Mouse (Mus musculus) neural tube, embryonic 15.5 days (tissue): ENCODE measurements around the gene Fam133b. TPM values are rescaled to one million over a fixed set of nuclear protein-coding genes. Genes with fewer than 3 reads are reported as not detected.

Experiments used
- ATAC-seq: fragments of 200-750 bp; cut with Nextera tagmentation; 2 replicates; pipeline ENCODE4 v1.8.0; 2017; ENCODE audit warnings: mild to moderate bottlenecking, moderate TSS enrichment, moderate library complexity; ENCODE audit not compliant: low FRiP score
- H3K27ac ChIP-seq: fragments of 300-500 bp; sonication (generic); replicated peaks from 2 replicates; pipeline ENCODE4 v1.5.1; 2015; ENCODE audit warnings: mild to moderate bottlenecking, inconsistent platforms
- H3K27me3 ChIP-seq: fragments of 300-500 bp; sonication (generic); replicated peaks from 2 replicates; pipeline ENCODE4 v1.6.1; 2015; ENCODE audit warnings: inconsistent platforms
- H3K36me3 ChIP-seq: fragments of 300-500 bp; sonication (generic); 2 replicates; pipeline ENCODE4 v1.6.1; 2015; ENCODE audit warnings: inconsistent platforms
- H3K4me1 ChIP-seq: fragments of 300-500 bp; sonication (generic); 2 replicates; pipeline ENCODE4 v1.6.1; 2015; ENCODE audit warnings: inconsistent platforms
- H3K4me2 ChIP-seq: fragments of 300-500 bp; sonication (generic); 2 replicates; pipeline ENCODE4 v1.6.1; 2015; ENCODE audit warnings: inconsistent platforms, mild to moderate bottlenecking, moderate library complexity
- H3K4me3 ChIP-seq: fragments of 300-500 bp; sonication (generic); replicated peaks from 2 replicates; pipeline ENCODE4 v1.5.1; 2015; ENCODE audit warnings: mild to moderate bottlenecking, inconsistent platforms
- H3K9ac ChIP-seq: fragments of 300-500 bp; sonication (generic); replicated peaks from 2 replicates; pipeline ENCODE4 v1.6.1; 2015; ENCODE audit warnings: mild to moderate bottlenecking, inconsistent platforms
- H3K9me3 ChIP-seq: fragments of 300-500 bp; sonication (generic); replicated peaks from 2 replicates; pipeline ENCODE4 v1.6.1; 2016; ENCODE audit warnings: inconsistent platforms
- WGBS: fragments of 180-500 bp; shearing (Covaris S2); methylation state at CpG from one replicate; pipeline ENCODE4 v1.1.7; 2015; ENCODE audit warnings: mixed read lengths; 5-methylcytosine and 5-hydroxymethylcytosine counted together
- polyA plus RNA-seq: library from polyadenylated mRNA; unstranded; fragments of >200 nt; fragmentation: Nextera tagmentation; extraction: Ambion mirVana; gene quantifications from 2 replicates; pipeline ENCODE4 v1.2.1, GENCODE M21; 2015

The Fam133b gene
- polyA plus RNA-seq, result 21.9 and 23.6 TPM in 2 replicates

DNA sequence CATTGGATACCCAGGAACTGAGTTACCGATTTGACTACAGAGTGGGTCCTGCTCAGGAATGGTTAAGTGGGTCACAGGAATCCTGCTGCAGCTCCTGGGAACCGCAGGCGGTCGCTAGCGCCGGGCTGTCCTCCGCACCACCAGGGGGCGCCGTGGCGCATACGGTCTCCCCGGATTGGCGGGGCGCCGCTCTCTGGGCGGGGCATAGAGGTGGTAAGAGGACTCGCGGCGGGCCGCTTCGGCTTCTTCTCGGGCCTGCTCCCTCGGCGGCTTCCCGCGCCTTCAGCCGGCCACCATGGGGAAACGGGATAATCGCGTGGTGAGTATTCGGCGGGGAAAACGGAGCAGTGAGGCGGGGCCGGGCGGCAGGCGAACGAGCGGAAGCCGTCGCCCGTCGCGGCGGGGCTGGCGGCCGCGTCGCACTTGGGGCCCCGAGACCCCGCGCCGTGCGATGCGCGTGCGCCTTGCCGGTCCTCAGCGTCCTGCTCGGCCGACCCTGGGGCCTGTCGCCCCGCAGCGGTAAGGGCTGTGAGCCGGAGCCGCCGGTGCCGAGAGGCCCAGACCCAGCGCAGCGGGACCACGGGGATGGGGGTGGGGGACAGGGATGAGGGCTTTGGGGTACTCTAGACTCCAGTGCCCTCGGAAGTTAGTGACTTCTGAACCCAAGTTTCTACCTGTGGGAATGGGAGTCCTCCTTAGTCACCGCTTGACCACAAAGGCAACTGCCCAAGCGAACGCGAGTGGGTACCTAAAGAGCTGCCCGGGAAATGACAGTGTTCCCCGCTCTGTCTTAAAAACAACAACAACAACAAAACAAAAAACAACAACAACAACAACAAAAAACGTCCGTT lies at the start of gene Fam133b:
Gene Fam133b, plus strand, starts transcription at position 205 of the 851 bp plus-strand sequence.
- Histone ChIP-seq H3K9me3 (no peaks in the 10 kb centered on the region), H3K4me2 (peak within 1 kb of the TSS; percentile 70), H3K4me1 (peaks cover 19% of the 10 kb centered on the region), H3K9ac (peak within 1 kb of the TSS; percentile 89), H3K27ac (peak within 1 kb of the TSS; percentile 94), H3K4me3 (peak within 1 kb of the TSS; percentile 97), H3K27me3 (no peaks in the 10 kb centered on the region), H3K36me3 (0 out of 2 replicates have a peak, but pooled peaks cover 4% of the 10 kb centered on the region)
- peak; percentile 97 for ATAC-seq
- WGBS, result under 1% methylated on average over 69 of the region's 80 CpGs

DNA sequence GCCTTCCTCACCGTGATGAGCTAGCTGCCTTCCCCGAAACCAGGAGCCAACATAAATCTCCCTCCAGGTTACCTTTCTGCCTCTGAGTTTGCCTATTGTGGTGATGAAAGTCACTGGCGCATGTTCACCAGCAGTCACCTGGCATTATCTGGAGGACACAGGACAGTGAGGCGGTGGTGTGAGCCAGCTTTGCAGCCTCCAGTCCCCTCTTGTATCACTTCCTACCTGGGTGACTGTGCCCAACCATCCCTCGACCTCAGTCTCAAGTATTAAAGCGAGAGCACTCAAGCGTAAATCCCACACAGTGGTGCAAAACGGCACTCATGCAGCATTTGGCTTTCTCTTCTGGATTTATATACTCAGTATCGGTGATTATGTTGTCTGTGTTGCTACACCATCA lies 49.7 kb upstream of the Fam133b start:
- WGBS, result 93% methylated on average over 9 of the region's 9 CpGs
- H3K4me1 ChIP-seq, result 0 out of 2 replicates have a peak, but pooled peaks cover 5% of the 10 kb centered on the region
- H3K36me3 ChIP-seq, result no peaks in the 10 kb centered on the region
- H3K4me3 ChIP-seq, result no peak overlapping the region
- no peak overlapping the region for H3K27ac ChIP-seq
- no peak overlapping the region for H3K4me2 ChIP-seq
- H3K9me3 ChIP-seq, result no peaks in the 10 kb centered on the region
- no peak for ATAC-seq
- no peak overlapping the region for H3K9ac ChIP-seq
- no peaks in the 10 kb centered on the region for H3K27me3 ChIP-seq

DNA sequence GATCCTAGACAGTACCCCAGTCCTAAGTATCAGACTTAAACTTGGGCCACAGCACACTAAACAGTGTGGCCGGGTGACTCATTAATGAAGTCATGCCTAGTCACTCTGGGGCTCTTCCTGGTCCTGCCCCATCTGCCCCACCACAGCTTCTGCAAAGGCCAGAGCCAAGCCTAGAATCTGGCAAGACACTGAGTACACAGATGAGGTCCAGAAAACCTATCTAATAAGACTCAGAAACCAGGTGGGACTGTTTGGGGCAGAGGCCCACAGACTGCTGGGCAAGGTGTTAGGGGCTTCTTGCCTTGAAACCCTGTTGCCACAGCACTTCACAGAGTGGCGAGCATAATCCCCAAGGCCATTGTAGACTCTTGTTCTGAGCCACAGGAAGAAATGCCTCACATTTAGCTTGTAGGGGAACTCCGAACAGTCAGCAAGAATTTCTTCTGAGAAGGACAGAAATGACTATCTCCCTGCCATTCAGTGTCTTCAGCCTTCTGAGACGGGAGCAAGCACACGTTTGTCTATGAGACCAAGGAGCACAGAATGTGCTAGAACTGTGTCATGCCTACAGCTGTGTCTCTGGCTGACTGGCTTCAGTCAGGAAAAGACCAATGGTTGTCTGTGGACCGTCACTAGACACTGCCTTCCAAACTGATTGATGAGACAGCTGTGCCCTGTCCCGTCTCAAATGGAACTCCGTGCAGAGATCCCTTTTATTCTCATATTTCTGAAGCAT lies 49.0 kb upstream of the Fam133b start:
- 0 out of 2 replicates have a peak, but pooled peaks cover 5% of the 10 kb centered on the region for H3K4me1 ChIP-seq
- H3K9me3 ChIP-seq, result no peaks in the 10 kb centered on the region
- no peaks in the 10 kb centered on the region for H3K27me3 ChIP-seq
- no peak overlapping the region for H3K9ac ChIP-seq
- H3K4me2 ChIP-seq, result no peak overlapping the region
- H3K36me3 ChIP-seq, result no peaks in the 10 kb centered on the region
- no peak overlapping the region for H3K4me3 ChIP-seq
- no peak overlapping the region for H3K27ac ChIP-seq
- no peak for ATAC-seq
- 83% methylated on average over 8 of the region's 8 CpGs for WGBS

DNA sequence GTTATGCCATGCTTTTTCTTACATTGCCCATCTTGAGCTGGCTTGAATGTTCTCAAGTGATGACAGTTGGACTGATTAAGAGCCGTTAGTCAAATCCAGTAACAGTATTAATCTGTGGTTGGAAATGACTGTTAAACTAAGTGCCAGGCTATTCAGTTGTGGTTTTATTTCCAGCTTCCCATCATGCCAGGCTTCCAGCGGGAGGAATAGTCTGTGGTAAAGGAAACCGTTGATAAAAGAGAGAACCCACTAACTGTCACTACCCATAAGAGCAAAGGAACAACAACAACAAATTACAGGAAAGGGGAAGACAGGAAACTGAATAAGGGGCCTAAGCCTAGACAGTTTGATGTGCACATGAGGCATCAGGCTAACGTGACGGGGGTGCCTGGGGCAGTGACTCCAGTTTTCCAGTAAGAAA lies 46.1 kb upstream of the Fam133b start:
- 85% methylated on average over 5 of the region's 5 CpGs for WGBS
- ATAC-seq, result no peak
- Histone ChIP-seq H3K36me3 (no peaks in the 10 kb centered on the region), H3K9me3 (no peaks in the 10 kb centered on the region), H3K4me1 (peaks cover 5% of the 10 kb centered on the region), H3K27ac (no peak overlapping the region), H3K4me3 (no peak overlapping the region), H3K27me3 (no peaks in the 10 kb centered on the region), H3K4me2 (no peak overlapping the region), H3K9ac (no peak overlapping the region)

DNA sequence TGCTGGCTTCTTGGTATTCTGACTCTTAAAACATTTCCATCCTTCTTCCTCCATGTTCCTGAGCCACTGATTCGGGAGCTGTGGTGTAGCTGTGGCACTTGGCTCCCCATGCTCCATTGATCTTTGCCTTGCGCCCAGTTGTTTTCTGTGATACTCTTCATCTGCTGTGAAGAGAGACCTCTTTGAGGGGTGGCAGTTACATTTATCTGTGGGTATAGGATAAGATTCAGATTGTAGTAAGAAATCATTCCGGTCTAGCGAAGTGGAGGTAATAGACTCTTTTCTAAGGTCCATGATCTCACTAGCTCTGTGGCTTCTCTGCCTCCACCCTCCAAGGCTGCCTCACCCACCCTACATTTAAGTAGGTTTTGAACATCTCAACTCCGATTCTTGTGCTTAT lies 43.3 kb upstream of the Fam133b start:
- no peak overlapping the region for H3K4me2 ChIP-seq
- no peak for ATAC-seq
- WGBS, result 88% methylated on average over 5 of the region's 5 CpGs
- no peak overlapping the region for H3K9ac ChIP-seq
- H3K27me3 ChIP-seq, result no peaks in the 10 kb centered on the region
- no peaks in the 10 kb centered on the region for H3K9me3 ChIP-seq
- no peaks in the 10 kb centered on the region for H3K36me3 ChIP-seq
- peaks cover 5% of the 10 kb centered on the region for H3K4me1 ChIP-seq
- H3K27ac ChIP-seq, result no peak overlapping the region
- H3K4me3 ChIP-seq, result no peak overlapping the region

DNA sequence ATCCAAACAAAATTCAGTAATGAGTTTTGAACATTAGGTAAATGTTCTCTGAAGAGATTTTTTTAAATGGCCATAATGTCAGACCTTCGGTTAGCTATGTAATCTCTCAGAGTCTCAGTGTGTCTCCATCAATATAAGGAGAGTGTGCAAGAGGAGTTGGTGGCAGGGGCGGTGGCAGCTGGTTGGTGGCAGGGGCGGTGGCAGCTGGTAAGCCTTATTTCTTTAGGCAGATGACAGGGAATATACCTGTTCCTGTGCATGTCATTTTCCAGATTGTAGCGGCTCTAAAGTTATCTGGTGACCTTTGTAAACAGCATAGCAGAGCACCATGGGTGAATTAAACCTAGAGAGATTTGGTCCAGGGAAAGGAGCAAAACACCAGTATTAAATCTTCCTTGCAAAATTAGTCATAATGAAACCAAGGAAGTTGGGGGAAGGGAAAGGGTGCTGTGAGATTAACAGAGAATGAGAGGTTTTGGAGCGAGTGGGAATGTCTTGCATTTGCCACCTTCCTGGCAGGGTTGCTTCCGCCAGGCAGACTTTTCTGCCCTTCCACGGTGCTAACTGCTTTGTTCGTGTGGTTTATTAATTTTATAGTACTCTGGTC lies 42.6 kb upstream of the Fam133b start:
- H3K4me1 ChIP-seq, result peaks cover 5% of the 10 kb centered on the region
- no peak for ATAC-seq
- H3K36me3 ChIP-seq, result no peaks in the 10 kb centered on the region
- H3K9me3 ChIP-seq, result no peaks in the 10 kb centered on the region
- H3K4me2 ChIP-seq, result no peak overlapping the region
- H3K27ac ChIP-seq, result no peak overlapping the region
- H3K27me3 ChIP-seq, result no peaks in the 10 kb centered on the region
- no peak overlapping the region for H3K4me3 ChIP-seq
- H3K9ac ChIP-seq, result no peak overlapping the region
- WGBS, result 60% methylated on average over 8 of the region's 8 CpGs

DNA sequence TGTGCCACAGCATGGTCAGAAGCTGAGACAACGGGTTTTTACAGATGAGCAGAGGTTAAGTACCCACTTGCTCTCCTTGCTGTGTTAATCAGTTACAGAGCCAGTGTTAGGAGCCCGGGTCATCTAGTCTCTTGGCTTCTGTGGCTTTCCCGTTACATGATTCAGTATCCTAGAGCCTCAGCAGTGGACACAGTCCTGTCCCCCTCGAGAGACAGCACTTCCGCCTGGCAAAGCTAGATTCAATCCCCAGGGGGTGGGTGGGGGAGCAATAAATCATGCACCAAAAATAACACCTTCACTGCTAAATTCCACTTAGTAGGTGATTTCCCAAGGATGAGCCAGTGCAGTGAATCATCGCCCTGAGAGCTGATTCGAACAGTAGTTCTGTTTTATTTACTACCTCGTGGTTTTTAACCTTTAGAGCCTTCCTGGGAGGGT lies 42.0 kb upstream of the Fam133b start:
- ATAC-seq, result no peak
- no peaks in the 10 kb centered on the region for H3K36me3 ChIP-seq
- no peak overlapping the region for H3K4me2 ChIP-seq
- no peak overlapping the region for H3K4me3 ChIP-seq
- H3K27me3 ChIP-seq, result no peaks in the 10 kb centered on the region
- no peak overlapping the region for H3K27ac ChIP-seq
- H3K9me3 ChIP-seq, result no peaks in the 10 kb centered on the region
- no peak overlapping the region for H3K9ac ChIP-seq
- peaks cover 5% of the 10 kb centered on the region for H3K4me1 ChIP-seq
- WGBS, result 21% methylated on average over 8 of the region's 8 CpGs

DNA sequence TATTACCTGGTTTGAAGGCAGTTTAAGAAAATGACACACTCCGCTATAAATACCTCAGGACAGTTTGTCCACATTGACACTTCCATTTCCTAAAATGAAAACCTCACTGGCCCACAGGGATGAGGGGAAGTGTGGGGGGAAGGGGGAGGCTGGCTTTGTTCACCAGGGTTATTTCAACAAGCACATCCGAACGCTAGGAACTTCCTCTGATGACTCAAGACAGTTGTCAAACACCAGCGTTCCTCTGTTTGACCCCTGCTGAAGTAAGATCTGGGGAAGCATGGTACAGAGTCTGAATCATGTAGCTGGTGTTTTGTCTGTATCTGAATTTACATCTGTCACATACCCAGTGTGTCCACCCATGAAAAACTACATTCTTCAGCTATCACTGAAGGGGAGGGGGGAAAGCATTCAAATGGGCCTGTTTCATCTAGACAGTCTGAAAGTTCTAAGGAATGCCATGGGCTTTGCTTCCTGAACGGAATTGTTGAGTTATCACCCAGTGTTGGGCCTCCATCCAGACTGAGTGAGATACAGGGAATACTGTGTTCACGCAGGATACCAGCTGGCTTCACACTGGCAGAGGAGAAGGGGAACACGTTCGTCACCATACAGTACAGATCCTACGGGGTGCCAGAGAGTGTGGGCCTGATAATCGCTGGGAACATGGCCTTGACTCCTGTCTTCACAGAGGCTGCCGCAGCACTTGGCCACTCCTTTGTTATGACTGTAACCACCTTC lies 40.9 kb upstream of the Fam133b start:
- no peak for ATAC-seq
- H3K27ac ChIP-seq, result no peak overlapping the region
- no peaks in the 10 kb centered on the region for H3K27me3 ChIP-seq
- no peaks in the 10 kb centered on the region for H3K9me3 ChIP-seq
- no peaks in the 10 kb centered on the region for H3K36me3 ChIP-seq
- peaks cover 5% of the 10 kb centered on the region for H3K4me1 ChIP-seq
- H3K4me3 ChIP-seq, result no peak overlapping the region
- 62% methylated on average over 11 of the region's 11 CpGs for WGBS
- no peak overlapping the region for H3K9ac ChIP-seq
- H3K4me2 ChIP-seq, result no peak overlapping the region

DNA sequence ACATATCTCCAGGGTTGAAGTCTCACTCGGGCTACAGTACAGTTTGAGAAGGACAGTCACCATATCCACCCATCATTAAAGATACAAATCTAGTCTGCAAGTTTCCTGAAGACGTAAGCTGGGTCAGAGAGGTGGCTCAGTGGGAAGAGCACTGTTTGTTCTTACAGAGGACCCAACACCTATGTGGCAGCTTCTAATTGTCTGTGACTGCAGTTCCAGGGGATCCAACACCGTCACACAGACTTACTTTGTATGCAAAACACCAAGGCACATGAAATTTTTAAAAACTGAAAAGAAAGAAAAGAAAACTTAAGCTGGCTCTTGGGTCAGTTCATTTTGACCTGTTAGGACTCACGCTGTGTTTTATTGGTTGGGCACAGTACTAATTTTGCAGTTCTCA lies 40.3 kb upstream of the Fam133b start:
- no peak for ATAC-seq
- no peak overlapping the region for H3K4me2 ChIP-seq
- no peak overlapping the region for H3K9ac ChIP-seq
- H3K9me3 ChIP-seq, result no peaks in the 10 kb centered on the region
- H3K27ac ChIP-seq, result no peak overlapping the region
- H3K27me3 ChIP-seq, result no peaks in the 10 kb centered on the region
- 88% methylated on average over 4 of the region's 4 CpGs for WGBS
- H3K4me1 ChIP-seq, result peaks cover 5% of the 10 kb centered on the region
- no peak overlapping the region for H3K4me3 ChIP-seq
- H3K36me3 ChIP-seq, result no peaks in the 10 kb centered on the region

DNA sequence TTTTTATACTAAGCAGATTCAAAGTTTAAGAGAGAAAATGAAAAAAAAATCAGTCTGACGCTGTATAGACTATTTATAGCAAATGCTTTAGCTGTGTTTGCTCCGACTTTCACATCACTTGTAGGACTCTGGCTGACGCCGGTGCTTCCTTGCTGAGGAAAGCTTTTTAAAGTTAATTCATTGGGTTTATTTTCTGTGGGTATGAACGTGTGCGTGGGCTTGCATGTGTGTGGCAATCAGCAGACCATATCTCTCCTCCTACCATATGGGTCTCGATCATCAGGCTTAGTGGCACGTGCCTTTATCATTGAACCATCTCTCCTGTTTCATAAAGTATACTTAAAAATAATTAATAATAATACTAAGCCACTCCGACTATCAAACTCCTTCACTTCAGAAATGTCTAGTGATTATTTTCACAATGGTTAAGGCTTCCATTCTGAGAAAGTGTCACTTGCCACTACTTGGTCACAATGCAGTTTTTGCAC lies 39.8 kb upstream of the Fam133b start:
- no peaks in the 10 kb centered on the region for H3K9me3 ChIP-seq
- no peak overlapping the region for H3K4me2 ChIP-seq
- WGBS, result 90% methylated on average over 9 of the region's 9 CpGs

DNA sequence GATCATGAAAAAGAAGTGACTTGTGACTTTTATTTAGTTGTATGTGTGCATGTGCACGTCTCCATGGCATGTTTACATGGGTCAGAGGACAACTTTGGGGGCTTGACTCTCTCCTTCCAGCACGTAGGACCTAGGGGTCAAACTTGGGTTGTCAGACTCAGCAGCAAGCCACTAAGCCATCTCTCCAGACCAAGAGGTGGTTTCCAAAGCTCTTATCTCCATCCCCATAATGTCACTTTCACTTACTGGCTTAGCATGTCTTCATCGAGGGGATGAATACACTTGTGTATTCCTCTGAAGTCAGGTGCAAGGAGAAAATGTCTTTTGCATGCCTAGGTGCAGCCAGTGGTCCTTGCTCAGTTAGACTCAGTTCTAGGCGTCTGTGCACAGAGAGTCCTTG lies 39.2 kb upstream of the Fam133b start:
- no peaks in the 10 kb centered on the region for H3K9me3 ChIP-seq
- no peaks in the 10 kb centered on the region for H3K27me3 ChIP-seq
- H3K4me2 ChIP-seq, result no peak overlapping the region
- no peak for ATAC-seq
- no peaks in the 10 kb centered on the region for H3K36me3 ChIP-seq
- H3K9ac ChIP-seq, result no peak overlapping the region
- no peak overlapping the region for H3K27ac ChIP-seq
- WGBS, result 78% methylated on average over 4 of the region's 4 CpGs
- no peak overlapping the region for H3K4me3 ChIP-seq
- H3K4me1 ChIP-seq, result peaks cover 5% of the 10 kb centered on the region

More for the DNA sequence above, 39.8 kb upstream of the Fam133b start:
- Histone ChIP-seq H3K36me3 (no peaks in the 10 kb centered on the region), H3K9ac (no peak overlapping the region), H3K27ac (no peak overlapping the region), H3K27me3 (no peaks in the 10 kb centered on the region), H3K4me3 (no peak overlapping the region), H3K4me1 (peaks cover 5% of the 10 kb centered on the region)
- no peak for ATAC-seq
